8 mouse cellular contexts compared by ENCODE assay signal in genomic region chr4:123239361-123240203, GRCm38 (mm10). TPM values are rescaled to one million over a fixed set of nuclear protein-coding genes. Genes with fewer than 3 reads are reported as not detected.
A peak's percentile ranks its signal among the peaks of the same experiment; 100 is the strongest.
DNase-seq lines count a peak whose midpoint lies in the region; ATAC-seq lines count a peak whose summit lies in the region.

No protein-coding gene starts in this region.

- peaks cover 74% of the 10 kb centered on the region for H3K27me3 ChIP-seq in embryonic facial prominence, embryonic 10.5 days (replicated peaks; ENCODE audit: low read depth, poor library complexity, severe bottlenecking)
- peaks cover 26% of the 10 kb centered on the region for H3K27me3 ChIP-seq in lung, embryonic 16.5 days (ENCODE audit: control insufficient read depth, insufficient read depth, low read depth, low read length)

- H3K4me3 ChIP-seq in embryonic facial prominence, embryonic 10.5 days = peak overlapping the region; percentile 55
- peak overlapping the region; percentile 39 for H3K4me3 ChIP-seq in lung, embryonic 16.5 days (ENCODE audit: low read length)

- intact Hi-C loops in left cerebral cortex, postnatal 36 days (cut with DNase I) = no loop called here

- peak overlapping the region; percentile 49 for H3K9ac ChIP-seq in lung, embryonic 16.5 days (ENCODE audit: low read length)

- H3K36me3 ChIP-seq in embryonic facial prominence, embryonic 10.5 days (replicated peaks) = no peaks in the 10 kb centered on the region
- H3K36me3 ChIP-seq in lung, embryonic 16.5 days (ENCODE audit: control insufficient read depth, insufficient read depth, low read length) = no peaks in the 10 kb centered on the region

- WGBS in embryonic facial prominence, embryonic 10.5 days = 4% methylated on average over 58 of the region's 58 CpGs
- 6% methylated on average over 51 of the region's 58 CpGs for WGBS in lung, embryonic 16.5 days

- no peaks in the 10 kb centered on the region for H3K9me3 ChIP-seq in embryonic facial prominence, embryonic 10.5 days
- H3K9me3 ChIP-seq in lung, embryonic 16.5 days (ENCODE audit: control insufficient read depth, low read length) = no peaks in the 10 kb centered on the region

- H3K4me2 ChIP-seq in lung, embryonic 16.5 days (ENCODE audit: low read depth, low read length) = peak overlapping the region; percentile 59

- peak overlapping the region; percentile 82 for H3K27ac ChIP-seq in embryonic facial prominence, embryonic 10.5 days (replicated peaks)
- peak overlapping the region; percentile 14; the same call in 1 of the 2 replicates for H3K27ac ChIP-seq in lung, embryonic 16.5 days (ENCODE audit: low read length)

- peak; percentile 40 for DNase-seq in ZHBTc4 (ENCODE audit: low read depth, low spot score)
- DNase-seq in embryonic facial prominence, embryonic 10.5 days (ENCODE audit: low spot score) = peak; percentile 85
- DNase-seq in heart, adult 9 months (ENCODE audit: low spot score in 2 of 2) = peak; percentile 85 to 89
- DNase-seq in kidney, adult 18-20 months = peak; percentile 40
- DNase-seq in retina, postnatal 7 days (ENCODE audit: low read depth, low spot score) = peak; percentile 80
- no peak for DNase-seq in right cerebral cortex, adult 2 months (ENCODE audit: low spot score in 2 of 2)
- DNase-seq in left cerebral cortex, postnatal 36 days (ENCODE audit: low spot score in 2 of 2) = no peak

- ATAC-seq in lung, embryonic 16.5 days (ENCODE audit: low read depth) = peak; percentile 66

- peaks cover 67% of the 10 kb centered on the region for H3K4me1 ChIP-seq in embryonic facial prominence, embryonic 10.5 days
- H3K4me1 ChIP-seq in lung, embryonic 16.5 days (replicated peaks; ENCODE audit: control insufficient read depth, insufficient read depth, low read length) = peaks cover 18% of the 10 kb centered on the region; the same call in 1 of the 2 replicates

RNA-seq across cellular contexts. Expression of gene Heyl, which starts 6.2 kb away (rescaled TPM):
- polyA plus RNA-seq in embryonic facial prominence, embryonic 10.5 days (2016; fragmentation: Nextera tagmentation; extraction: Ambion mirVana) = 13.4 and 13.5 TPM in 2 replicates
- 26.2 and 31.8 TPM in 2 replicates for polyA plus RNA-seq in lung, embryonic 16.5 days (2015; fragmentation: Nextera tagmentation; extraction: Ambion mirVana)
- 1 to 10 TPM; 4.4 TPM for total RNA-seq in left cerebral cortex, postnatal 36 days (2021)

RNA-seq across cellular contexts. Expression of gene Pabpc4, which starts 22.6 kb away (rescaled TPM):
- 54.9 and 59.4 TPM in 2 replicates for polyA plus RNA-seq in embryonic facial prominence, embryonic 10.5 days (2016; fragmentation: Nextera tagmentation; extraction: Ambion mirVana)
- 25.4 and 28.2 TPM in 2 replicates for polyA plus RNA-seq in lung, embryonic 16.5 days (2015; fragmentation: Nextera tagmentation; extraction: Ambion mirVana)
- total RNA-seq in left cerebral cortex, postnatal 36 days (2021) = 10 to 100 TPM; 38.7 to 41.9 TPM

RNA-seq across cellular contexts. Expression of gene Nt5c1a, which starts 38.3 kb away (rescaled TPM):
- polyA plus RNA-seq in embryonic facial prominence, embryonic 10.5 days (2016; fragmentation: Nextera tagmentation; extraction: Ambion mirVana) = not detected in 2 replicates
- polyA plus RNA-seq in lung, embryonic 16.5 days (2015; fragmentation: Nextera tagmentation; extraction: Ambion mirVana) = 0.18 TPM in 1 of 2 replicates, not detected in the other
- total RNA-seq in left cerebral cortex, postnatal 36 days (2021) = 10 to 100 TPM in 1 of 2 experiments, 1 to 10 TPM in 1; 8.9 to 10.0 TPM

RNA-seq across cellular contexts. Expression of gene Hpcal4, which starts 56.6 kb away (rescaled TPM):
- polyA plus RNA-seq in embryonic facial prominence, embryonic 10.5 days (2016; fragmentation: Nextera tagmentation; extraction: Ambion mirVana) = 0.60 and 0.95 TPM in 2 replicates
- polyA plus RNA-seq in lung, embryonic 16.5 days (2015; fragmentation: Nextera tagmentation; extraction: Ambion mirVana) = 0.16 and 0.19 TPM in 2 replicates
- 100 to 1,000 TPM; 549 to 564 TPM for total RNA-seq in left cerebral cortex, postnatal 36 days (2021)

Comparison
In these comparisons a context has a peak if more than half of its experiments do, and no peak if none do; other contexts are left out.
1. DNase-seq: peak in ZHBTc4 (single experiment), embryonic facial prominence, embryonic 10.5 days (single experiment), heart, adult 9 months (2 of 2), kidney, adult 18-20 months (single experiment) and retina, postnatal 7 days (single experiment); none in right cerebral cortex, adult 2 months (0 of 2) and left cerebral cortex, postnatal 36 days (0 of 2).